Mouse (Mus musculus): ENCODE measurements around the gene Pex3. TPM values are rescaled to one million over a fixed set of nuclear protein-coding genes. Genes with fewer than 3 reads are reported as not detected.

Gene Pex3
- total and polyA plus RNA-seq, 3 experiments, result 11.5 to 19.0 (median 16.6) TPM

GRCm38 (mm10) chr10:13569818-13570217, 16.9 kb upstream of the Pex3 start:
- H3K4me3 ChIP-seq, result no peak overlapping the region
- TF ChIP-seq CTCF (IDR thresholded peaks at IDR 0.05) (no peak), EP300 (IDR thresholded peaks at IDR 0.05; ENCODE audit: insufficient read depth, low read depth, low read length) (no peak), POLR2A (IDR thresholded peaks at IDR 0.05; ENCODE audit: insufficient read depth, low read depth, low read length) (no peak)
- H3K9ac ChIP-seq (ENCODE audit: low read depth, low read length), result no peak overlapping the region
- no peaks in the 10 kb centered on the region for H3K79me2 ChIP-seq (replicated peaks; ENCODE audit: control insufficient read depth, insufficient read depth, low read length)
- no peaks in the 10 kb centered on the region for H3K4me1 ChIP-seq (ENCODE audit: control insufficient read depth, insufficient read depth, low read length)
- intact Hi-C loops (cut with DNase I), result loop anchor here (10.0 kb wide), 2 partner anchors 515 to 825 kb away; no protein-coding TSS in a partner anchor
- 54% methylated on average over 7 of the region's 7 CpGs for WGBS
- DNase-seq, result no peak
- no peak overlapping the region for H3K27ac ChIP-seq
- H3K27me3 ChIP-seq (ENCODE audit: control insufficient read depth, insufficient read depth, low read length), result no peaks in the 10 kb centered on the region
- H3K36me3 ChIP-seq (ENCODE audit: control insufficient read depth, insufficient read depth, low read length), result no peaks in the 10 kb centered on the region

GRCm38 (mm10) chr10:13566393-13566792, 13.5 kb upstream of the Pex3 start:
- Histone ChIP-seq H3K9ac (ENCODE audit: low read depth, low read length) (no peak overlapping the region), H3K27ac (no peak overlapping the region), H3K4me3 (no peak overlapping the region), H3K4me1 (ENCODE audit: control insufficient read depth, insufficient read depth, low read length) (no peaks in the 10 kb centered on the region; the same call in 1 of the 2 replicates), H3K27me3 (ENCODE audit: control insufficient read depth, insufficient read depth, low read length) (no peaks in the 10 kb centered on the region), H3K36me3 (ENCODE audit: control insufficient read depth, insufficient read depth, low read length) (no peaks in the 10 kb centered on the region), H3K79me2 (replicated peaks; ENCODE audit: control insufficient read depth, insufficient read depth, low read length) (no peaks in the 10 kb centered on the region)
- intact Hi-C loops (cut with DNase I), result loop anchor here (10.0 kb wide), 2 partner anchors 518 to 828 kb away; no protein-coding TSS in a partner anchor
- DNase-seq, result no peak
- WGBS, result 67% methylated on average over 13 of the region's 13 CpGs
- no peak for TF ChIP-seq EP300 (IDR thresholded peaks at IDR 0.05; ENCODE audit: insufficient read depth, low read depth, low read length)
- no peak for TF ChIP-seq POLR2A (IDR thresholded peaks at IDR 0.05; ENCODE audit: insufficient read depth, low read depth, low read length)
- no peak for TF ChIP-seq CTCF (IDR thresholded peaks at IDR 0.05)

- H3K9ac ChIP-seq (ENCODE audit: low read depth, low read length), result no peak overlapping the region
- no peaks in the 10 kb centered on the region for H3K36me3 ChIP-seq (ENCODE audit: control insufficient read depth, insufficient read depth, low read length)
- no peaks in the 10 kb centered on the region for H3K27me3 ChIP-seq (ENCODE audit: control insufficient read depth, insufficient read depth, low read length)
- DNase-seq, result no peak
- intact Hi-C loops (cut with DNase I), result loop anchor here (10.0 kb wide), 2 partner anchors 520 to 830 kb away; no protein-coding TSS in a partner anchor
- no peak overlapping the region for H3K4me3 ChIP-seq
- no peak overlapping the region for H3K27ac ChIP-seq
- no peaks in the 10 kb centered on the region for H3K79me2 ChIP-seq (replicated peaks; ENCODE audit: control insufficient read depth, insufficient read depth, low read length)
- no peaks in the 10 kb centered on the region; the same call in 1 of the 2 replicates for H3K4me1 ChIP-seq (ENCODE audit: control insufficient read depth, insufficient read depth, low read length)
- WGBS, result 49% methylated on average over 8 of the region's 8 CpGs
- TF ChIP-seq POLR2A (IDR thresholded peaks at IDR 0.05; ENCODE audit: insufficient read depth, low read depth, low read length) (no peak), EP300 (IDR thresholded peaks at IDR 0.05; ENCODE audit: insufficient read depth, low read depth, low read length) (no peak), CTCF (IDR thresholded peaks at IDR 0.05) (no peak)
Measured at GRCm38 (mm10) chr10:13565080-13565448, 12.1 kb upstream of the Pex3 start.

- TF ChIP-seq EP300 (IDR thresholded peaks at IDR 0.05; ENCODE audit: insufficient read depth, low read depth, low read length) (0 out of 2 replicates have a peak, but pooled peaks have one; percentile 52), CTCF (IDR thresholded peaks at IDR 0.05) (peak; percentile 98), POLR2A (IDR thresholded peaks at IDR 0.05; ENCODE audit: insufficient read depth, low read depth, low read length) (0 out of 2 replicates have a peak, but pooled peaks have one; percentile 22)
- no peak overlapping the region for H3K9ac ChIP-seq (ENCODE audit: low read depth, low read length)
- H3K4me1 ChIP-seq (ENCODE audit: control insufficient read depth, insufficient read depth, low read length), result no peaks in the 10 kb centered on the region; the same call in 1 of the 2 replicates
- H3K79me2 ChIP-seq (replicated peaks; ENCODE audit: control insufficient read depth, insufficient read depth, low read length), result no peaks in the 10 kb centered on the region
- H3K27ac ChIP-seq, result no peak overlapping the region
- intact Hi-C loops (cut with DNase I), result loop anchor here (1.0 to 10.0 kb wide), 5 partner anchors 303 to 830 kb away; partner anchors contain the start of gene Aig1
- 26% methylated on average over 24 of the region's 24 CpGs for WGBS
- H3K4me3 ChIP-seq, result no peak overlapping the region
- DNase-seq, result peak; percentile 50 to 79
- H3K36me3 ChIP-seq (ENCODE audit: control insufficient read depth, insufficient read depth, low read length), result no peaks in the 10 kb centered on the region
- no peaks in the 10 kb centered on the region for H3K27me3 ChIP-seq (ENCODE audit: control insufficient read depth, insufficient read depth, low read length)
Measured at GRCm38 (mm10) chr10:13564364-13565079, 11.6 kb upstream of the Pex3 start.

GRCm38 (mm10) chr10:13560014-13560674, 7.2 kb upstream of the Pex3 start:
- no peak overlapping the region for H3K27ac ChIP-seq
- TF ChIP-seq CTCF (IDR thresholded peaks at IDR 0.05) (no peak), EP300 (IDR thresholded peaks at IDR 0.05; ENCODE audit: insufficient read depth, low read depth, low read length) (no peak), POLR2A (IDR thresholded peaks at IDR 0.05; ENCODE audit: insufficient read depth, low read depth, low read length) (no peak)
- no peaks in the 10 kb centered on the region; the same call in 1 of the 2 replicates for H3K4me1 ChIP-seq (ENCODE audit: control insufficient read depth, insufficient read depth, low read length)
- intact Hi-C loops (cut with DNase I), result loop anchor here (5.0 to 10.0 kb wide), 4 partner anchors 307 to 835 kb away; partner anchors contain the start of gene Aig1
- WGBS, result 82% methylated on average over 13 of the region's 13 CpGs
- H3K4me3 ChIP-seq, result no peak overlapping the region
- H3K79me2 ChIP-seq (replicated peaks; ENCODE audit: control insufficient read depth, insufficient read depth, low read length), result no peaks in the 10 kb centered on the region
- no peak overlapping the region for H3K9ac ChIP-seq (ENCODE audit: low read depth, low read length)
- H3K27me3 ChIP-seq (ENCODE audit: control insufficient read depth, insufficient read depth, low read length), result no peaks in the 10 kb centered on the region
- no peak for DNase-seq
- no peaks in the 10 kb centered on the region for H3K36me3 ChIP-seq (ENCODE audit: control insufficient read depth, insufficient read depth, low read length)
